Mouse (Mus musculus) adrenal gland, postnatal 36 days (tissue): ENCODE measurements at regions not wholly inside any gene's neighbourhood (a gene's known extent, or its start where the extent isn't known, plus 50 kb on each side); places are given as distances from the start of the nearest gene placed in this dataset.

ENCODE experiments used
- DNase-seq, 2 experiments: peaks; one replicate each; pipeline ENCODE4 v3.0.0; 2021; ENCODE audit warnings: mixed read lengths in 1 of 2

DNA sequence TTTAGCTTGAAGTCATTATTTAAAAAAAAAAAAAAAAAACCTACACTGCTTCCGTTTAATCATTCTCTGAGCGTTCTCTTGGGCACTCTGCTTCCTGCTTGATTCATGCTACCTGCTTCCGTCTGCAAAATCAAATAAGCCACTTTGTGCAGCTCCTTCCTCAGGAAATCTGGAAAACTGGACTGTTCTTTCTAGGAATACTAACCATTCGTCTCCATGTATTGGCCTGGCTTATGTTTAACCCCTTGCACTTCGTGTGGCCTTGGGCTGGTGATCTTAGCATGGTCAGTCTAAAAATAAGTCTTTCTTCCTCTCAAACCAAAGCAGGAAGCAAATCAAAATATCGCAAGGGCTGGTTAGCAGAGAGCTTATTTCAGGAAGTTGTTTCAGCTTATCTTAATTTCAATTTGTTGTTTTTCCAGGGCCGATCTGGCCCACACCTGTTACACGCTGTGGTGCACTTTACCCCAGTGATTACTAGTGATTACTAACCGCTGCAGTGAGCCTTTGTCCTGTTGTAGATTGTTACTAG, 68.5 kb upstream of the Lcorl start:
- DNase-seq = no peak

DNA sequence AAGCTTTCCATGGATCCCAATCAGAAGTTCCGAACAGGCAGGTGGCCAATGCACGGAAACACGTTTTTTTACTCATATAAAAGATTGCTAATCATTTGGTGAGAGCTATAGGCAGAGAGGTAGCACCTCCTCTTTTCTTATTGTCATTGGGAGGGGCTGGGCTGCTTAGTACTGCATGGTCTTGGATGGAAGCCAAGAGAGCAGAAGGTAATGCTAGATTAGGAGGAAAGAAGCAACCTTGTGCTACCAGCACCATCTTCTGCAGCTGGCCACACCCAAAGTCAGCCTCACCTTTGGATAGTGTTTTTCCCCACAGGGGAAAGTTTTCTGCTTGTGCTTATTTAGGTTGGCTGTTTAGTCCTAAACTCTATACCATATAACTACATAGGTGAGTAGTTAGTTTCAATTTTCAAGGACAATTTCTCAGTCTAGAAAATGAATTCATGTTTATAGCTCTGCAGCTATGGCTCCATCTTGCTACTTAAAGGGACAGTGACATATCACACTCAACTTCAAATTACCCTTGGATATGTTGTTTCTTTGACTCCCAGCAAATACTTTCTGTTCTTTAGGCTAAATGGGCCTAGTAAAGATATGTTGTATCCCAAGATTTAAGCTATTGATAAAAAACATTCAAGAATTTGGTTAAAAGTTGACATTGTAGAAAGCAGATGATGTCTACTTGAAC, 66.6 kb upstream of the Lcorl start:
- no peak for DNase-seq
